Mouse (Mus musculus): ENCODE data around the gene Stox2. TPM values are rescaled to one million over a fixed set of nuclear protein-coding genes. Genes with fewer than 3 reads are reported as not detected.

Gene Stox2
- polyA plus RNA-seq, 1 experiment, result 1.4 TPM

- no peaks in the 10 kb centered on the region for H3K36me3 ChIP-seq (ENCODE audit: control insufficient read depth, insufficient read depth, low read length)
- H3K4me3 ChIP-seq (ENCODE audit: low read depth, low read length), result no peak overlapping the region; the same call in 1 of the 2 replicates
- TF ChIP-seq CTCF (IDR thresholded peaks at IDR 0.05; ENCODE audit: extremely low read depth, insufficient read length, insufficient replicate concordance, low read depth, low read length) (no peak), POLR2A (IDR thresholded peaks at IDR 0.05; ENCODE audit: low read depth, low read length) (no peak)
- WGBS, result 67% methylated on average over 21 of the region's 21 CpGs
- H3K27me3 ChIP-seq (ENCODE audit: control insufficient read depth, insufficient read depth, low read length), result no peaks in the 10 kb centered on the region
- H3K27ac ChIP-seq (ENCODE audit: insufficient read depth, low read depth, low read length), result peak overlapping the region; percentile 70
- peaks cover 3% of the 10 kb centered on the region; the same call in 1 of the 2 replicates for H3K4me1 ChIP-seq (ENCODE audit: control insufficient read depth, insufficient read depth, insufficient read length, low read length)
Observed at GRCm38 (mm10) chr8:47268062-47268822, 177.9 kb downstream of the Stox2 start.

GRCm38 (mm10) chr8:47263070-47263843, 182.9 kb downstream of the Stox2 start:
- Histone ChIP-seq H3K36me3 (ENCODE audit: control insufficient read depth, insufficient read depth, low read length) (no peaks in the 10 kb centered on the region), H3K27ac (ENCODE audit: insufficient read depth, low read depth, low read length) (no peak overlapping the region), H3K4me1 (ENCODE audit: control insufficient read depth, insufficient read depth, insufficient read length, low read length) (no peaks in the 10 kb centered on the region), H3K4me3 (ENCODE audit: low read depth, low read length) (no peak overlapping the region), H3K27me3 (ENCODE audit: control insufficient read depth, insufficient read depth, low read length) (no peaks in the 10 kb centered on the region)
- 78% methylated on average over 17 of the region's 17 CpGs for WGBS
- TF ChIP-seq POLR2A (IDR thresholded peaks at IDR 0.05; ENCODE audit: low read depth, low read length) (no peak), CTCF (IDR thresholded peaks at IDR 0.05; ENCODE audit: extremely low read depth, insufficient read length, insufficient replicate concordance, low read depth, low read length) (no peak)

DNA sequence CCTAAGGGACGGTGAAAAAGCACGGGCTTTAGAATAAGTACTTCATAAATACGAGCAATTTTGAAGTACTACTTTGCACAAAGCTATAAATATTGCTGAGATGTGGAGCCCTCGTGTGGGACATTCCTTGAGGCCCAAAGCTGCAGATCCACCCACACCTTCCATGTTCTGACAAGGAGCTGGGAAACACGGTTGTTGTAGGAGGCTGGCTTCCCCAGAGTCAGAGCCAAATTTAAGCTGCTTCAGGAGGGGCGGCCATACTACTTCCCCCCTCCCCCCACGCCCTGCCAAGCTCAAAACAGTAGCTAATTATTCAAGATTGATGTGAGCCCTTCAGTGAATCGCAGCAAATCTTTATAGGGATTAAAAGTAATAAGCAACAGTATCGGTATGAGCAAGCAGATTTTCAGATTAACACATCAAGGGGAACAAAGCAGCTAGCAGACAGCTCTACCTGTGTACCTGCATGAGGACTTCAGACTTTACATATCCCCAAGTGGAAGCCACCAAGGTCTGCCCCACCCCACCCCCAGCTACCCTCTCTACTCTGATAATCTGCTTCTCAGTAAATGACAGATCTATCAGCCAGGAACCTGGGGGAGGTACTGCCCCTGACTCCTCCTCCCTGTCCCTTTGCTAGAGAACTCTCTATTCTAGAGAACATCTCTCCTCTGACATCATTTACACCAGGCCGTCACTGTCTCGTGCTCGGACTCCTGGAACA, 185.2 kb downstream of the Stox2 start:
- H3K4me1 ChIP-seq (ENCODE audit: control insufficient read depth, insufficient read depth, insufficient read length, low read length), result no peaks in the 10 kb centered on the region
- H3K27me3 ChIP-seq (ENCODE audit: control insufficient read depth, insufficient read depth, low read length), result no peaks in the 10 kb centered on the region
- no peaks in the 10 kb centered on the region for H3K36me3 ChIP-seq (ENCODE audit: control insufficient read depth, insufficient read depth, low read length)
- no peak overlapping the region for H3K27ac ChIP-seq (ENCODE audit: insufficient read depth, low read depth, low read length)
- WGBS, result 40% methylated on average over 12 of the region's 12 CpGs
- no peak overlapping the region for H3K4me3 ChIP-seq (ENCODE audit: low read depth, low read length)
- no peak for TF ChIP-seq POLR2A (IDR thresholded peaks at IDR 0.05; ENCODE audit: low read depth, low read length)
- TF ChIP-seq CTCF (IDR thresholded peaks at IDR 0.05; ENCODE audit: extremely low read depth, insufficient read length, insufficient replicate concordance, low read depth, low read length), result no peak

- no peak overlapping the region for H3K4me3 ChIP-seq (ENCODE audit: low read depth, low read length)
- 81% methylated on average over 4 of the region's 4 CpGs for WGBS
- no peak overlapping the region for H3K27ac ChIP-seq (ENCODE audit: insufficient read depth, low read depth, low read length)
- no peaks in the 10 kb centered on the region for H3K4me1 ChIP-seq (ENCODE audit: control insufficient read depth, insufficient read depth, insufficient read length, low read length)
- H3K36me3 ChIP-seq (ENCODE audit: control insufficient read depth, insufficient read depth, low read length), result no peaks in the 10 kb centered on the region
- TF ChIP-seq POLR2A (IDR thresholded peaks at IDR 0.05; ENCODE audit: low read depth, low read length) (no peak), CTCF (IDR thresholded peaks at IDR 0.05; ENCODE audit: extremely low read depth, insufficient read length, insufficient replicate concordance, low read depth, low read length) (no peak)
- H3K27me3 ChIP-seq (ENCODE audit: control insufficient read depth, insufficient read depth, low read length), result no peaks in the 10 kb centered on the region
Observed at GRCm38 (mm10) chr8:47250832-47251231, 195.3 kb downstream of the Stox2 start.

GRCm38 (mm10) chr8:47245116-47245515, 201.0 kb downstream of the Stox2 start:
- Histone ChIP-seq H3K27ac (ENCODE audit: insufficient read depth, low read depth, low read length) (no peak overlapping the region), H3K4me3 (ENCODE audit: low read depth, low read length) (no peak overlapping the region), H3K4me1 (ENCODE audit: control insufficient read depth, insufficient read depth, insufficient read length, low read length) (no peaks in the 10 kb centered on the region), H3K27me3 (ENCODE audit: control insufficient read depth, insufficient read depth, low read length) (no peaks in the 10 kb centered on the region), H3K36me3 (ENCODE audit: control insufficient read depth, insufficient read depth, low read length) (no peaks in the 10 kb centered on the region)
- 71% methylated on average over 4 of the region's 4 CpGs for WGBS
- TF ChIP-seq CTCF (IDR thresholded peaks at IDR 0.05; ENCODE audit: extremely low read depth, insufficient read length, insufficient replicate concordance, low read depth, low read length) (no peak), POLR2A (IDR thresholded peaks at IDR 0.05; ENCODE audit: low read depth, low read length) (no peak)

GRCm38 (mm10) chr8:47244202-47244601, 202.0 kb downstream of the Stox2 start:
- TF ChIP-seq CTCF (IDR thresholded peaks at IDR 0.05; ENCODE audit: extremely low read depth, insufficient read length, insufficient replicate concordance, low read depth, low read length) (no peak), POLR2A (IDR thresholded peaks at IDR 0.05; ENCODE audit: low read depth, low read length) (no peak)
- Histone ChIP-seq H3K4me1 (ENCODE audit: control insufficient read depth, insufficient read depth, insufficient read length, low read length) (no peaks in the 10 kb centered on the region), H3K27me3 (ENCODE audit: control insufficient read depth, insufficient read depth, low read length) (no peaks in the 10 kb centered on the region), H3K4me3 (ENCODE audit: low read depth, low read length) (no peak overlapping the region), H3K27ac (ENCODE audit: insufficient read depth, low read depth, low read length) (no peak overlapping the region), H3K36me3 (ENCODE audit: control insufficient read depth, insufficient read depth, low read length) (no peaks in the 10 kb centered on the region)
- WGBS, result 77% methylated on average over 15 of the region's 15 CpGs

Measured in small intestine, adult 2 months (tissue).